Mouse (Mus musculus) cerebellum, adult 11-12 months (tissue): ENCODE measurements around the gene B3gnt8.

Source experiments
- DNase-seq: peaks from one replicate; pipeline ENCODE4 v3.0.0; 2022

The B3gnt8 gene

DNA sequence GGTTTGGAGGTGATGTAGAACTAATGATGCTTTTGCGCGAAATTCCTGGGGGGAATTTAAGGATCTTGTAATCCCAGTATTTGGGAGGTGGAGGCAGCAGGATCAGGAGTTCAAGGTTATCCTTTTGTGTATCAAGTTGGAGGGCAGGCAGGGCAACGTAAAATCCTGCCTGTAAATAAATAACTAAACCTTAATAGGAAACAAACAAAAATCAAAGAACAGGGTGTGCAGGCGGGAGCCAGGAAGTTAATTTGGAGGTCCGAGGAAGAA is 6.8 kb upstream of the B3gnt8 start:
- DNase-seq, result no peak

DNA sequence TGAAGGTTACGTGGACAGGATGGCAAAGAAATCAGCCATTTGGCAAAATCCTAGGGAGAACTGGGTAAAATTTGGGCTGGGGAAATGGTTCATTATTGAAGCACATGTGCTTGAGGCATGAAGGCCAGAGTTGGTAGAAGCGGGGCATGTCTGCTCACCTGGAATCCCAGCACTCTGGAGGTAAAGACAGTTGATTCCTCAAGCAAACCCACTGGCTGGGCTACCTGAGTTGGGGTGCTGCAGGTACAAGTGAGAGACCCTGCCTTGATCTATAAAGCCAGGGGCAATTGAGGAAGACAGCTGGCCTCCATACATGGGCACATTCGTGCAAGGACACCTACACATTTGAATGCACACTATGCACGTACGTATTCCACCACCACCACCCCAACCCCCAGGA is 6.4 kb upstream of the B3gnt8 start:
- DNase-seq, result peak; percentile 29

DNA sequence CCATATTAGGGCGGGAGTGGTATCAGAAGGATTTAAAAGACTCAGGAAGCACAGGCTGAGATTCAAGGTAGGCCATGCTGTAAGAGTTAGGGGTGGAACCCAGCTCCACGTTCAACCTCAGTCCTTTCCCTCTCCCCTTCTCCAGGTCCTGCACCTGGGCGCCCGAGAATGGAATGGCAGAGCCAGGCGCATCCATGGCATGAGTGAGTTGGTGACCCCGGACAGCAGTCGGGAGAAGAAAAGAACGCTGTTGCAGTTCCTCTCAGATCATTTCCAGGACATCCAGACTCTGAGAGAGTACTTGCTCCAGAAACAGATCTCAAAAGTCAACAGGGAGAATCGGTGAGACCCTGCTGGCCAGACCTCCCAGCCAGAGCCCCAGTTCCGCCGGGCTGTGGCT is 5.7 kb upstream of the B3gnt8 start:
- DNase-seq, result peak; percentile 19

DNA sequence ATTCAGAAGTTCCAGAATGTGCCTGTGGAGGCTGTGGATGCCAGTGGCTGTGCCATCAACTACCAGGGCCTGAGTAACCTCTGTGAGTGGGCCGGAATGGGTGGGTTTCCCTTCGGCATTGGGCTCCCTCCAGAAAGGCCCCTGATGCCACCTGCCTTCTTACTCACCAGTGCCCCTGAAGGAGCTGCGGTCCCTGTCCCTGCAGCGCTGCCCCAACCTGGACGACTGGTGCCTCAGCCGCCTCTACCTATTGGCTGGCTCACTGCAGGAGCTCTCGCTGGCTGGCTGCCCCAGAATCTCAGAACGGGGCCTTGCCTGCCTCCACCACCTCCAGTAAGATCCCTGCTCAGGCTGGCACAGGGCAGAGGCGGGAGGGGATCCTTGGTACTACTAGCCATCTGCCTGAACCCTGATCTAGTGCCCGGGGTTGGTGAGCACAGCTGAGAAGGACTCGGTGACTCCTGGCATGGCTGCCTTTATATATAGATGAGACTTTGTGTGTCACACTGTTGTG is 2.5 kb upstream of the B3gnt8 start:
- peak; percentile 60 for DNase-seq

DNA sequence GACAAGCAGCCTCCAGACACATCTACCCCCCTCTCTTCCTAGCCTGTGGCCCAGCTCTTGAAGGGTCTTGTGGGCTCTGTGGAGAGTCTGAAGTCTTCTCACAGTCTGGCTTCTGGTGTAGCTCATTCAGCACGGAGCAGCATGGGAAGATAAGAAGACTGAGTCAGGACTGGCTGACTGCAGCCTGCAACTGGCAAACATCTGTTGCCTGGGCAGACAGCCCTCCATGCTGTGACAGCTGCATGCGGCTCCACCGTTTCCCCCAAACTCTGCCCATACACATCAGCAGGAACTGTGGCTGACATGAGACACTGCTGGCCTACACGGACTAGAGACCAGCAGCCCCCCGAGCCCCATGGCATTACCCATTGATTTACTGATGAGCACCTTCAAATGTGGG is 1.6 kb upstream of the B3gnt8 start:
- no peak for DNase-seq

DNA sequence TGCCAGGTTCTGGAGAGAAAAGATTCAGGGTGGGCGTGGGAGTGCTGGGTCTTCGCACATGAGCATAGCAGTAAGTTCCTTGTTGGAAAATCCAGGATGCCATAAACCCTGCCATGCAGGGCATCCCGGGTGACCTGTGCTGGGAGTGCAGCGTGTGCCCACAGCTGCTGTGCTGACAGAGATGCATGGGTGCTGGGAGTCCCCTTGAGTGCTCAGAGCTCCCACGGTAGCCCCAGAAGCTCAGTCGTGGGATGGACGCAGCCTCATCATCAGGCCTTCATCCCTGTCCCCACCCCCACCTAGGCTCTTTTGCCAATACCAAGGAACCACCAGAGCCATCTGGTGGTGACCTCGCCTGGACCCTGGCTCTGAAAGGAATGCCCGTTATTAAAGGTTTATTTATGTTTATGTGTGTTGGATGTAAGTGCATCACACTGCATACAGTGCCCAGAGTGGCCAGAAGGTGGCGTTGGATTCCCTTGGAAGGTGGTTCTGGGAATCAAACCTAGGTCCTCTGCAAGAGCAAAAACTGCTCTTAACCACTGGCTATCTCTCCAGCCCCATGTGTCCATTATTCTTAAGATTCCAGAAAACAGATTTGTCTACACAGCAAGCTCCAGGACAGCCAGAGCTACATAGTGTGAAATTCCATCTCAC is 732 bp upstream of the B3gnt8 start:
- DNase-seq, result peak; percentile 45

DNA sequence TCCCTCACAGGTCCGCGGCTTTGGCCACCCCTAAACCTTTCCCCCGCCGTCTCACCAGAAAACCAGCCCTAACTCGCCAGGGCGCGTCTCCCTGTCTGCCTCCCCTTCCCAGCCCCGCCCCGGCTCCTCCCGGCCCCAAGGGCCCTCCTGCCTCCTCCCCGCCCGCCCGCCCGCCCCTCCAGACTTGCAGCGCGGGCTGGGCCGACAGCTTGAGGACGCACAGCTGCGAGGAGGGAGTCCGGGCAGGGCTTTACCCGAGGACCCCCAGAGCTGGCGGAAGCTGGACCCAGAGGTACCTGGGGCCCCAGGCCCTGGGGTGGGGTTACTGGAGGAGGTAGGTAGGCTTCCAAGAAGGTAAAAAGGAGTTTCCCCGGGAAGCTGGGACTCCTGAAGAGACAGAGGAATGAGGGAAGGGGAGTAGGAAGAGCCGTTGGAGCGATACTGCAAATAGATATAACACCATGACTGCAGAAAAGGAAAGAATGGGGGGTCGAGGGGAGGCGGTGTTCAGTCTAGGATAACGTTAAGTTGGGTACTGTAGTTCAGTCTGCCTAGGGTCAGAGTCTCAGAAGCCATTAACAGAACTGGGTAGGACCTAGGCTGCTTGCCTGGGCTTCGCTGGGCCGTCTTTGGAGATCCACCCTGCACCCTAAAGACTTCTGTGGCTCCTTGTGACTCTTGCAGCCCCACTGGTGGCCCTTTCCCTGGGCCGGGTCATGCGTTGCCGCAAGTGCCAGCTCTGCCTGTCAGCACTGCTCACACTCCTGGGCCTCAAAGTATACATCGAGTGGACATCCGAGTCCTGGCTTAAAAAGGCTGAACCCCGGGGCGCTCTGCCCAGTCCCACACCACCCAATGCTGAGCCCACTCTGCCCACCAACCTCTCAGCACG is 1.2 kb downstream of the B3gnt8 start:
- peak; percentile 38 for DNase-seq

DNA sequence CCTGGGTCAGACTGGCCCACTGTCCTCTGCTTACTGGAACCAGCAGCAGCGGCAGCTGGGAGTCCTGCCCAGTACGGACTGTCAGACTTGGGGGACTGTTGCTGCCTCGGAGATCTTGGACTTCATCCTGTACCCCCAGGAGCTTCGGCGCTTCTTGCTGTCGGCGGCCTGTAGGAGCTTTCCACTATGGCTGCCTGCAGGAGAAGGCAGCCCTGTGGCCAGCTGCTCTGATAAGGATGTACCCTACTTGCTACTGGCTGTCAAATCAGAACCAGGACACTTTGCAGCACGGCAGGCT is 1.8 kb downstream of the B3gnt8 start:
- no peak for DNase-seq

DNA sequence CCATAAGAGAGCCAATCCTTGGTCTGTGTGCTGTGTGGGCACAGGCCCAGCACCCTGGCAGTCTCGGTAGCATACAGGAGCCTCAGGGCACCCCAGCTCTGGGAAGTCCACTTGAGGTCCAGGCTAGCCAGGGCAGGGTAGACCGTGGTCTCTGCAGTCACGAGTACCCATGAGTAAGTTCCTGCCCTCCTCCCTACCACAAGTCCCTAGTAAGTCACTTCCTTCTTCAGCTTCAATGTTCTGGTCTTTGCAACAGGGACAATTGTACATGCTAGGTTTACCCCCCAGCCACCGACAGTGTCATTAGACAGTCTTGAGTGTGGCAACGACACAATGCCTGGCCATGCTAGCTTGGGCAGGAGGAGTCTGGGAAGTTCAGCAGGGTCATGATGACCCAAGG is 6.2 kb downstream of the B3gnt8 start:
- no peak for DNase-seq

DNA sequence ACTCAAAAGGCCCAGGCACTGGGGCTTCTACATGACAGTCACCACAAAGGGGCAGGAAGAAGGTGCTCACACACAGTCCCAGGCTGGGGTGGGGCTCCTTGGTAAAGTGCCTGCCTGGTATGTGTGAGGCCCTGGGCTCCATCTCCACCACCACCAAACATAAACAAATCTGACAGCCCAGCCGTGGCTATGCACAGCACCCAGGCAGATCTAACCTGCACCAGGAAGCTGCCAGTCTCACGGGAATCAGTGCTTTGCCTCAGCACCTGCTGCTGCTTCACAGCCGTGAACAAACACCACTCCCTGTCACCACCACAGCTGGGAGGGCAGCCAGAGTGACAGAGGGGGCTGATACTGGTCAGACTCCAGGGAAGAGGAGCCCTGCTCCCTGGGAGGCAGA is 9.9 kb downstream of the B3gnt8 start:
- no peak for DNase-seq

DNA sequence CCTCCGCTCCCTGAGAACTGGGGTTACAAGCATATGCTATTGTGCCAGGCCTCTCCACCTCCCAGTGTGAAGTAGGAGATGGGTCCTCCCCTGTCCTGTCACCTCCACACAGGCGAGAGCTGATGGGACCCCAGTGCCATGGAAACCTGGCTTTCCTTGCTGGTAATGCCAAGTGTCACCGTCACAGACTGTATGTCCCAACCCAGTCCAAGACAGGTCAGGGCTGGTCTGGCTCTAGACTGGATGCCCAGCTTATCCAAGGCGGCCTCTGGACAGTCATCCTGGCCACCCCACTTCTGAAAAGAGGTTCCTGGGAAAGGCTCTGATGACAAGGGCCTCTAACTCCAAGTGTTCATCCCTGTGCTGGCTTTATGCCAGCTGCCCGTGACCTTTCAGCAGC is 10.6 kb downstream of the B3gnt8 start:
- DNase-seq, result no peak

DNA sequence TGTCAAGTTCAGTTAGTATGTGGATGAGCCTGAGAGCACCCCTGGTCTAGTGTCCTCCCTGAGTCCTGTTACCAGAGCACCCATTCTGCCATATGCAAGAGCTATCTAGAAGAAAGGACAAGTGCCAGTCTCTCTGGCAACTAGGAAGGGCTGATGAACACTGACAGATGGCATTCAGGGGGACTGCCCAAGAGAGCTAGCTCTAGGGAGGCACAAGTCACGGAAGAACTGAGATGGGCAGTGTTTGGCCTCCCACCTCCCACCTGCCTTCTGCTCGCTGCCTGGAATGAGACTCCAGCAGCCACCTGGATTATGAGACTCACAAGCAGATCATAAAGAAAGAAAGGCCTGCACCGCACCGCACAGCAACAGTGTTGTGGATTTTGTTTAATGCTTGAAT is 13.3 kb downstream of the B3gnt8 start:
- peak; percentile 74 for DNase-seq

DNA sequence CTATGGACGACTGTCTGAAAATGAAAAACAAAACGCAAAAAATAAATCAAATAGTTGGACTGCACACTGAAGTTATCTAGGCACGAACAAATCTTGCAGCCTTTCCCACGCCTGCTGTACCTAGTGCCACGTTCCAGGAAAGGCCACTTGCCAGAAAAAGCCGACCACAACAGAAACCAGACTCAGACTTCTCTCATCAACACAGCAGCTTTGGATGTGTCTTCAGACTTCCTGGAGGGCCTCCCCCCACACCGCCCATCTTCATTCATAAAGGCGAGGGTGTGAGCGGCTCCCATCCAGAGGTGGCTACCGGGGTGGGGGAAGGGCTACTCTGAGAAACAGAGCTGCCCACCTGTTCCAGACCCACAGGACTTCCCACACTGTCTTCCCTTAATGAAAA is 17.7 kb downstream of the B3gnt8 start:
- no peak for DNase-seq

DNA sequence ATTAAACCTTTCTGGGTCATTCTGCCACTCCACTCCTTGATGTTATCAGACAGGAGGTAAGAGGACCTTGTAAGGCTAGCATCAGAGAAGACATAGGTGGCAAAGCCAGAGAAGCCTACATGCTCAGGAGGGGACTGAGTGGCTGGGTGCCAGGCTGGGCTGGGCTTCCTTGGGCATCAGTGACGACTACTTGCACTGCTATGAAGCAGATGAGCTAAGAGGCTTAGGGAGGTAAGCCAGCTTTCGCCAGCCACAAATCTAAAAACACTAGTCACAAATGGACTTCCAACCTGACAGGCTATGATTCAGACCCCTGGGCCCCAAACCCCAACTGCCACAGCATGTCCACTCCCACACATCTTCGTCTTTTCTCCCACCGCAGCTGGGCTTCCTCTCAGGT is 18.2 kb downstream of the B3gnt8 start:
- DNase-seq, result no peak

DNA sequence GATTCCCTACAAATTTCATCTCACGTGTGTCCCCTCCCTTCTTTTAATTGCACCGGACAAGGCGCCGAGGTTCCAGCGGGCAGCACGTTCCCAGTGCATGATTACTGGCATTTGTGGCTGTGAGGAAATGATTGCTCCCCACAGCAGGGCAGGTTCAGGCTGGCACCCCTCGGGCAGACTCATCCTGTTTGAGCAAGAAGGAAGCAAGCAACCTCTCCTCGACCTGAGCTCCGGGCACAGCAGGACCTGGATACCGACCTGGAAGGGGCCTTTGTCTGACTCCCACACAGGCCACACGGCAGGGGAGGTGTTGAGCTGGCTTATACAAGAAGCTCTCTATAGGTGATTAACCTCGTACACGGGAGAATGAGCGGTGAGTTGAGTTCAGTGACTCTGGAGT is 18.6 kb downstream of the B3gnt8 start:
- DNase-seq, result no peak

DNA sequence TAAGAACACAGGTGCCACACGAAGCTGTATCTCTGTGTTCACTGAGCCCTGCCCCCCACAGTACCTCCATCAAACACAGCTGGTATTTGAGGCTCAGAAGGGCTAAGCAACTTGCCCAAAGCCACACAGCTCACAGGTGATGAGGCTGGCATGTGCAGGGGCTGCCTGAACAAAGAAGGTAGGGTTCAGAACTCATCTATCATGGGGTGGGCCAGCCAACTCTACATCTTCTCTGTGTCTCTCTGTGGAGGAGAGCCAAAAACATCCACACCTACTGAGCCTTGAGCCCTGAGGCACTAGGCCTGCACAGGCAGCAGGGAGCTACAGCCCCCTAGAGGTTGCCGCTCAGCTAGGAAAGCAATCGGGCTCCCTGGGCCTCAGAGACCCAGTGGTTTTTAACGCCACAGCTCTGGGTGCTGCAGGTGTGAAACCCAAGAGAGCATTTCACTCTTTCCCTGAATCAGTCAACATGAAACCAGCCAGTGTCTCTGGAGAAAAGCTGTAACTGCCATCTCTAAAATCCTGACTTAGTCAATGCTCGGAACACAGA is 21.2 kb downstream of the B3gnt8 start:
- no peak for DNase-seq

DNA sequence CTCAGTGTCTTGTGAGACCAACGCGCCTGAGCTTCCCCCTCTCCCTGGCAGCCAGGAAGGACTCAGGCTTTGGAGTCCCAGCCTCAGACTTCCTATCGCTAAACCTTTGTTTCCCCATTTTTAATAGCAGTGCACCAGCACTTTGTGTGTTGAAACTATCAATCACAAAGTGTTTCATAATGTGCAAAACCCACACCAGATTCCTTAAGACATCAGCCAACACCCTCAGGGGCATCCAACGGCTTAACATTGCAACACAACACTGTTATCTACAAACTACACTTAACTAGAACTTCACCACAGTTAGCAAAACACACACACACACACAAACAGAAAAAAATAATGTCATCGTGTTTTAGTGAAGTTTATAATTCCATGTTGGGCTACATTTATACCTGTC is 23.4 kb downstream of the B3gnt8 start:
- no peak for DNase-seq

DNA sequence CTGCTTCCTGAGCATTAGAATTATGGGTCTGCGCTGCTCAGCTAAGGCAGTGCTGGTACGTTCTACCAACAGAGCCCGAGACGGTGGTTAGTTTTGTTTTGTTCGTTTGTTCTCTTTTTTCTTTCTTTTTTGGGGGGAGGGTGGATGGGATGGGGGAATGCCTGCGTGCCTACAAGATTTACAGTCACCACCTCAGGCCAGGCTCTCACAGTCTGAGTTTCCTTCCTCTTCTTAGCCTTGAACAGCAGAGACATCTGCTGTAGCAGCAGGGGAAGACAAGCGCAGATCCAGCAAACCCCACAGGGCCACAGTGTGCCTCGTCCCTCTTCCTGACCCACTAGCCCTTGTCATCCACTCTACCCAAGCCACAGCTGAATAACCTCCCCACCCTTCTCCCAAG is 24.8 kb downstream of the B3gnt8 start:
- no peak for DNase-seq

DNA sequence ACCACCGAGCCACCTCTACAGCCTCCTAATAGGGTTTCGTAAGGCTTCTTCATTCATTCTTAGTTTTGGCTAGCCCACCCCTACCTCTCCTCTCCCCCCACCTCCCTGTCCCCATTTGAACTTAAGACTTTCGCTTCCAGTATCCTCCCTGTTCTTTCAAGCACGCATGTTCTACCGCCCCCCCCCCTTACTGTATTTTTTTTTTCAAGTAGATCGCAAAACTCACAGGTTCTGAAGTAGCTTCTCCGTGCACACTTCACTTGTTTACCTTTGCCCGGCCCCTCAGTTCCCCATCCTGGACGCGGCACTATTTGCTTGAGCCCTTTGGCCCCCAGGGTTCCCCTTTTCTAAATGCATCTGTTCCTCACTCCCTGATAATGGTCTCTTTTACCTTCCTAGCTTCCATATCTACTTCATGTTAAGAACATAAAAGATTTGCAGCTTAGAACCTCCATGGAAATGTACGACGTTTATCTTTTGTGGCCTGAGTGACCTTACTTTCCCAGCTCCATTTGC is 25.8 kb downstream of the B3gnt8 start:
- no peak for DNase-seq

DNA sequence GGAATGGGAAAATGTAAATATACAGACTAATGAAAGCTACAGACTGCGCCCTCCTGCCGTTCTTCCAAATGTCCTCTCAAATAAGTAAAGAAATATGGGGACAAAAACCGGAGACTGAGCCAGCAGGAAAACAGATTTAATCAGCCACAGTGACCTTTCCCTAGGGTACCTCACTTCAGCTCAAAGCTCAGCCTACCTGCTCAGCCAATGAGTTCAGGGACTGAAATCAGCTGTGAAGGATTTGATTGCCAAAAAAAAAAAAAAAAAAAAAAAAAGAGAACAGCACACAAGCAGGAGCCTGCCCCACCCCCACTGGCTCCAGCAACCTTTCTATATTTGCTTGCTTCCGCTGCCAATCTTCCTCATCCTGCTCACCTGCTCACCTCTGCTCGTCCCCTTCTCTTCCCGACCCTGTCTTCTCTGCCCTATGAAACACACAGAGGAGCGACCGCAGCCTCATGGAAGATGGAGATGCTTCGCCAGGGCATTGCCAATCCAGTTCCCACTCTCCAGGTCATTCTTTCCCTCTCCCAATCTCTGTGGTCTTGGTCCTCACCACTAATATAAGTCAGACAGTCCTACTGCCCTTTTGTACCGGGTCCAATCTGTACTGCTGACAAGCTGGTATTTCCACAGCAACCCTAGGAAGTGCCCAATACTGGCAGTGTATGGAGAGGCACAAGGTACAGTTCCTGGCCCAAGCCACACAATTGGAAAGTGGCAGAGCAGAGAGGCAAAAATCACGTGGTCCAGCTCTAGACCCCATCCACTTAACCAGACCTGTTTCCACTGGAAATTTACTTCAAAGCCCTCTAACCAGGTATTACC is 29.4 kb downstream of the B3gnt8 start:
- DNase-seq, result peak; percentile 70

DNA sequence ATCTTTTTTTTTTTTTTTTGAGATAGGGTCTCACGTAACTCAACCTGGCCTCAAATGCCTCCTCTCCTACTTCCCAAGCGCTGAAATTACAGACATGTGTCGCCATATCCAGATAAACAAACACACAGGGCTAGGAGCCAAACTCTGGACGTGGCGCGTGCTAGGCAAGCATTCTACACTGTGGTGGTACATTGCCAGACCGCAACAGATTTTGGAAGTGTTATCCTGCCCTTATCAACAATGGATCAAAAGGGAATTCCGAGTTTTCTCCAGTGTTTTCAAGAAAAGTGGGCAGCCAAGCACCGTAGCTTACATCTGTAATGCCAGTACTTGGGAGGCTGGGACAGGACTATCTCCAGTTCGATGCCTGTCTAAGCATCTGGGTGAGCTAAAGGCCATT is 31.3 kb downstream of the B3gnt8 start:
- peak; percentile 53 for DNase-seq

DNA sequence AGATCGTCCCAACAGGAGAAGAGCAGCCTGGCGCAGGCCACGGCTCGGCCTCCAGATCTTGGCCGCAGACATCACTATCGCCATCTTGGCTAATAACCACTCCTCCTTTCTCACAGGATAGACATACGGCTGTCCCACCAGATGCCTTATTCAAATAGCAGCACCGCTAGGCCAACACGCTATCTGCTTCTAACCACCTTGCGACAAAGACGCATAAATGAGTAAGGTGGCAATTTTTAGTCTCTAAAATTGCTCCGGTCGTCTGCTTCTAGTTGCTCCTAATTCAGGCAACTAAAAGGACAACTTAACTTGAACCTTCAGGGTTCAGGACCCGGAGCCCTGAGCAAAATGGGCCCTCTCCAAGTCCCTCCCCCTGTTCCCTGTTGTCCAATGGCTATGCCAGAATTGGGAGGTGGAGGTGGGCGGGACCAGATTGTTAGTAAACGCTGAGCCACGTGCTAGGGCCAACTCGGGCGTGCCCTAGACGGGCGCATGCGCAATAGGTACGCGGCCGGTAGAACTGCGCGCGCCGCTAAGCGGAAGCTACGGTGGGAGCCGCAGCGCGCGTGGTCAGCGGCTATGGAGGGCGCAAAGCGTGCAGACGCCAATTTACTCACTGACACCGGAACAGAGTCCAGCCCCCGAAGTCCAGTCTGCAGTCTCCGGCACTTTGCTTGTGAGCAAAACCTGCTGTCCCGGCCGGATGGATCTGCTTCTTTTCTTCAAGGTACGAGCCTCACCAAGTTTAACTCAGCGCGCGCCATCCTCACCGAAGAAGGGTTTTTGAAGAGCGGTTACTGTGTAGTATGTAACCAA is 32.4 kb downstream of the B3gnt8 start, which contains the start of the genes Bckdha and Exosc5:
Gene Bckdha, minus strand, starts transcription at position 325 of the 816 bp plus-strand sequence.
Gene Exosc5, plus strand, starts transcription at position 508 of the 816 bp plus-strand sequence.
- DNase-seq, result peak; percentile 100
